Mouse (Mus musculus): ENCODE data around the gene Cyb561d1.

DNA sequence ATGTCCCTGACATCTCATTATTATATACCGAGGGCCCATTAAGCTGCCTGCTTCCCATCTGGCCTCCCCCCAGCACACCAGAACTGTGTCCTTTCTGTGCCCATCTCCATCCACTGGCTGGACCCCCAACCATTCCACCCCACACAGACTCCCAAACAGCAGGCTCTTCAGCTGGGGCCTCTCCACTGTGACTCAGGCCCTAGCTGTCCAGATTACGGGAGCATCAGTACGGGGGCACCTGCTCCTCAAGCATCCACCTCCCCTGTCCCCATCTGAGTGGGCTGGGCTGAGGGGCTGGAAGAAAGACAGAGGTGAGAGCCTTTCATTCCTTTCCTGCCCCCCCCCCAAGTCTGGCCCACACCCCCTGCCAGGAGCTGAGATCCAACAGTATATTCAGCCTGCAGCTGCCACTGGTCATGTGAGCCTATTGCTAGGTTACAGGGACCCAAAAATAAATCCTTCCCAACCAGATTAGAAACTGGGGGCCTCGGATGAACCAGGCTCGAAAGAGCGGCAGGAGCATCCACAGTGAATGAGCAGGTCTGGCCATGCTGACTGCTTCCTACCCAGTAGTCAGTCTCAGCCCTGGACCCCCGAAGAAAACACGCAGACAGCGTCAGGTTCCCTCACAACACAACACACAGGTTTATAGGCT lies 42.5 kb downstream of the Cyb561d1 start:
- TF ChIP-seq POLR2A (IDR thresholded peaks at IDR 0.05; ENCODE audit: borderline replicate concordance, extremely low read depth, low read depth, low read length) (no peak), CTCF (IDR thresholded peaks at IDR 0.05; ENCODE audit: insufficient read depth, low read length) (no peak)

Data from lung, adult 2 months (tissue).